Mouse (Mus musculus): ENCODE data around the gene Klf8.

Gene Klf8

DNA sequence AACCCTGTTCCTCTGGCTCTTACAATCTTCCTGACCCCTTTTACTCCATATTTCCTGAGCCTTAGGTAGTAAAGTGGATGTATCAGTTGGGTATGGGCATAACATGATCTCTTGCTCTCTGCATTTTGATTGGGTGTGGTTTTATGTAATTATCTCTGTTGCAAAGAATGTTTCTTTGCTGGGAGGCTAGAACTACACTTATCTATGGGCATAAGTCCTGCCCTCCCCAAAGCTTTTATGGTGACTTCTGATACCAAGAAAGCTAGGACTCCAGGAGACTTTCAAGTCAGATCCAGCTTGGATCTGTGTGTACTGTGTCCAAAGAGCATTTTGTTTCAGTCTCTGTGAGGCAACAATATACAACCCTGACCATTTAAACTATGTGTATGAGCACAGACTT lies 202.3 kb downstream of the Klf8 start:
- no peak for DNase-seq (ENCODE audit: low read depth, low spot score)

DNA sequence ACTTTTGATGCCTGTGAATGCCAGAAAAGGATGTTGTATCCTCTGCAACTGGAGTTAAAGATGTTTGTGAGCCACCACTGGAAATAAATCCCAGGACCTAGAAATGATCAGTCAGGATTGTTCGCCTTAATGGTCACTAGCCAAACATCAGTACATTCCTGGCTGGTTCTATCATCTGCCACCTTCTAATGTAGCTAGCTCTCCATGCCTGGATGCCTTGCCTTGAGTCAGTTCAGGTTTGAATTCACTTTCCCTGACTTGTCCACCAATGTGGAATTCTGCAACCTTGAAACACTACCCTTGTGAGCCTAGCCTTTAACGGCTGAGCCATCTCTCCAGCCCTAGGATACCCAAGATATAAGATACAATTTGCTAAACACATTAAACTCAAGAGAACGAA lies 202.8 kb downstream of the Klf8 start:
- no peak for DNase-seq (ENCODE audit: low read depth, low spot score)
